Mouse (Mus musculus): ENCODE data around the gene Synj1. TPM values are rescaled to one million over a fixed set of nuclear protein-coding genes. Genes with fewer than 3 reads are reported as not detected.

The Synj1 gene
- polyA plus RNA-seq, 1 experiment from 2014 or later: 72.0 TPM

DNA sequence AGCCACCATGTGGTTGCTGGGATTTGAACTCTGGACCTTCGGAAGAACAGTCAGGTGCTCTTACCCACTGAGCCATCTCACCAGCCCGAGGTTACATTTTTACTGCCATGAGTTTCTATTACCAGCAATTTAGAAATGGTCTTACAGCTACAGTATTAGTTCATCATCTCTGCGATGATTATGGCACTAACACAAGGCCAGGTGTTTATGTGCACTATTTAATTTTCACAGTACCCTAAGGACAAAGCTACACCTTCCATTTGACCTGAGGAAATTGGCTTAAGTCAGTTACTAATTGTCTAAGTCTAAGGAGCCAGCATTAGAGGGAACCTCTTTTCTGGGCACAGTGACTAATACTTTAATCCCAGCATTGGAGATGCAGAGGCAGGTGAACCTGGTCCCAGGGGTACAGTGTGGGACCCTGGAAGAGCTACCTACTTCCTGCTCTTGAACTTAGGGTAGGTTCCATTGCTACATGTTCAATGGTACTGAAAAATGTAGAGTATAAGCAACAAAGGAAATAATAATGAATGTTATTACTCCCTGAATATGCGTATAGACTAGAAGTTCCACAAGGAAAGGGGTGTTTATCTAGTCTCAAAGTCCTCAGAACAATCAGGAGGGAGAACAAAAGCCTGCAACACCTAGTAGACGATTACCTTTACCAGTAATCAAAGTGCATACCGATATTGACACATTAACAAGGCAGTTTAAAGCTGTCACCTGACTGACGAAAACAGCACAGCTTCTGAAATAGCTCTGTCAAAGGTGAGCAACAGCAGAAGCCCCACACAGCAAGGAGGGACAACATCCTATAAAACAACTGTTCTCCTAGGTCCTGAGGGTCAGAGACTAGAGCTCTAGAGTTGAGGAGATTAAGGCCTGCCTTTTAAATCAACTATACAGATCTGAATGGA lies 14.5 kb downstream of the Synj1 start:
- WGBS: 87% methylated on average over 7 of the region's 7 CpGs
- Histone ChIP-seq H3K4me1 (ENCODE audit: control insufficient read depth, insufficient read depth, low read length) (no peaks in the 10 kb centered on the region), H3K9ac (replicated peaks; ENCODE audit: low read depth, low read length) (no peak overlapping the region), H3K4me2 (ENCODE audit: low read depth, low read length) (no peak overlapping the region), H3K27ac (ENCODE audit: low read depth, low read length) (no peak overlapping the region), H3K27me3 (ENCODE audit: control insufficient read depth, insufficient read depth, low read length) (no peaks in the 10 kb centered on the region), H3K36me3 (ENCODE audit: control insufficient read depth, insufficient read depth, low read length) (no peaks in the 10 kb centered on the region), H3K9me3 (ENCODE audit: control insufficient read depth, low read length) (no peaks in the 10 kb centered on the region), H3K4me3 (ENCODE audit: low read depth, low read length) (no peak overlapping the region)
- no peak for ATAC-seq (ENCODE audit: low read depth)

DNA sequence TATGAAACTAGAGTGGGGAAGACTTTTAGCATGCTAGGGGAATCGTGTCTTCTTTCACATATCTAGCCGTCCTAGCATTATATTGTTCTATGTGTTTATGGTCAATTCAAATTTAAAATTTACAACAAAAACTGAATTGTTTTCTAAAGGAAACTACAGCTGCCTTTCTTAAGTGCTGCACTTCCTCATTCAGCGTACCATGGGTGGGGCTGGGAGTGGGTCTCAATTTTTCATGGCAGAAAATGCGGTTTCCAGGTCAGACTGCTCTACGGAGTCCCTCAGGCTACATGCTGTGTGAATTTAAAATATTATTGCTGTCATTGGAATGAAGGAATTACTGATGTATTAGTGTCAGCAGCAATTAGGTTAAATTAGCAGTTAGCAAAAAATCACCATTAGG lies 15.6 kb downstream of the Synj1 start:
- 0 out of 2 replicates have a peak, but pooled peaks cover 10% of the 10 kb centered on the region for H3K36me3 ChIP-seq (ENCODE audit: control insufficient read depth, insufficient read depth, low read length)
- H3K9me3 ChIP-seq (ENCODE audit: control insufficient read depth, low read length): no peaks in the 10 kb centered on the region
- H3K4me1 ChIP-seq (ENCODE audit: control insufficient read depth, insufficient read depth, low read length): no peaks in the 10 kb centered on the region
- H3K4me3 ChIP-seq (ENCODE audit: low read depth, low read length): no peak overlapping the region
- no peak overlapping the region for H3K9ac ChIP-seq (replicated peaks; ENCODE audit: low read depth, low read length)
- no peak for ATAC-seq (ENCODE audit: low read depth)
- H3K27me3 ChIP-seq (ENCODE audit: control insufficient read depth, insufficient read depth, low read length): no peaks in the 10 kb centered on the region
- H3K4me2 ChIP-seq (ENCODE audit: low read depth, low read length): no peak overlapping the region
- 76% methylated on average over 5 of the region's 5 CpGs for WGBS
- H3K27ac ChIP-seq (ENCODE audit: low read depth, low read length): no peak overlapping the region

DNA sequence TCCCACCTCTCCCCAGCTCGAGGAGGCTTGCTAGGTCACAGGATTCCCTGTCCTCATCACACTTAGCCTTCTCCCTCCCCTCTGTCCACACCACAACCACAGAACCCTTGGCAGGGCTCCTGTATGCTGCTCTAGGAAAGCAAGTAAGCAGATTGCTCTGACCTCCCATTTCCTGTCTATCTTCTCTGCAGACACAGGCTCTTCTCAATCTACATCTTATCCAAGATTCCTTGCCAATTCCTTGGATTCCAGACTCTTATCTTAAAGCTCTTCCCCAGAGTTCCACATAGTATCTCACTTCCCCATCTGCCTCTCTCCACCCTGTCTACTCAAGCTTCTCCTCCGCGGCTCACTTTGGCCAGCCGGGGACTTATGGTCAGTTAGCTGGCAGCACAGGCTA lies 16.1 kb downstream of the Synj1 start:
- 82% methylated on average over 4 of the region's 4 CpGs for WGBS
- Histone ChIP-seq H3K4me3 (ENCODE audit: low read depth, low read length) (no peak overlapping the region), H3K9me3 (ENCODE audit: control insufficient read depth, low read length) (no peaks in the 10 kb centered on the region), H3K27ac (ENCODE audit: low read depth, low read length) (no peak overlapping the region), H3K4me1 (ENCODE audit: control insufficient read depth, insufficient read depth, low read length) (no peaks in the 10 kb centered on the region), H3K9ac (replicated peaks; ENCODE audit: low read depth, low read length) (no peak overlapping the region), H3K4me2 (ENCODE audit: low read depth, low read length) (no peak overlapping the region), H3K36me3 (ENCODE audit: control insufficient read depth, insufficient read depth, low read length) (peaks cover 14% of the 10 kb centered on the region; the same call in 1 of the 2 replicates), H3K27me3 (ENCODE audit: control insufficient read depth, insufficient read depth, low read length) (no peaks in the 10 kb centered on the region)
- no peak for ATAC-seq (ENCODE audit: low read depth)

DNA sequence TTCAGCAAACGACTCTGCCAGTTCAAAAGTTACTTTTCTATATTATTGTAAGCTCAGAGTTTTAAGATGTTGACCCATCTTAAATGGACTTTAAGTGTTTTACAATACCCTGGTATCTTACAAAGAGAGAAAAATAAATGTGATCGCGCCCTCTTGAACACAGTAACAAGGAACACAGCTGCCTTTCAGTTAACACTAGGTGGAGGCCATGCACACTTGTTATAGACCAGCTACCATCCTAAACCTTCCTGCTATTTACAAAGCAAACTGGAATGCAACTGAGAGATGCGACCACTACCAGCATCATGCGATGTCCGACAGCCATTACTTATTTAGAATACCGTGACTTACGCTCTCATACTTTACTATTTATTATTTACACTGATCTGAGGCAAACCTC lies 21.9 kb downstream of the Synj1 start:
- Histone ChIP-seq H3K36me3 (ENCODE audit: control insufficient read depth, insufficient read depth, low read length) (peaks cover 22% of the 10 kb centered on the region), H3K27me3 (ENCODE audit: control insufficient read depth, insufficient read depth, low read length) (no peaks in the 10 kb centered on the region), H3K9me3 (ENCODE audit: control insufficient read depth, low read length) (no peaks in the 10 kb centered on the region), H3K27ac (ENCODE audit: low read depth, low read length) (no peak overlapping the region), H3K4me3 (ENCODE audit: low read depth, low read length) (no peak overlapping the region), H3K9ac (replicated peaks; ENCODE audit: low read depth, low read length) (no peak overlapping the region), H3K4me2 (ENCODE audit: low read depth, low read length) (no peak overlapping the region), H3K4me1 (ENCODE audit: control insufficient read depth, insufficient read depth, low read length) (no peaks in the 10 kb centered on the region)
- ATAC-seq (ENCODE audit: low read depth): no peak
- WGBS: 95% methylated on average over 8 of the region's 8 CpGs

DNA sequence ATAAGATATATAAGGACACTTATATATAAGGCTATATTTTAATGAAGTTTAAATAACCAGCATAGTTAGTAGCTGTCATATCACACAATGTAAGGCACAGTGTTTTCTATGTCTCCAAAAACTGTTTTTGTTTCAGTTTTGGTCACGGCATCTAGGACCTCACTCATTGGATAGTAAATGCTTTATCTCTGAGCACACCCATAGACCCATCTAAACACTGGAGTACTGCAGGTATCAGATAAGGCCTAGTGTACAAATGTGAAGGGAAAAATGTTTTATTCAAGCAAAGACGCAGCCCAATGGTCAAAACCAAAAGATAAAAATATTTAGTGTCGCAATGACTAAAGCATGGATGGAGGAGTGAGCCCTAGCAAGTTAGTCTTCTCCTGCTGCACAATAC lies 22.4 kb downstream of the Synj1 start:
- Histone ChIP-seq H3K36me3 (ENCODE audit: control insufficient read depth, insufficient read depth, low read length) (peaks cover 22% of the 10 kb centered on the region), H3K4me1 (ENCODE audit: control insufficient read depth, insufficient read depth, low read length) (no peaks in the 10 kb centered on the region), H3K9ac (replicated peaks; ENCODE audit: low read depth, low read length) (no peak overlapping the region), H3K4me3 (ENCODE audit: low read depth, low read length) (no peak overlapping the region), H3K27ac (ENCODE audit: low read depth, low read length) (no peak overlapping the region), H3K4me2 (ENCODE audit: low read depth, low read length) (no peak overlapping the region), H3K27me3 (ENCODE audit: control insufficient read depth, insufficient read depth, low read length) (no peaks in the 10 kb centered on the region), H3K9me3 (ENCODE audit: control insufficient read depth, low read length) (no peaks in the 10 kb centered on the region)
- 94% methylated on average over 3 of the region's 3 CpGs for WGBS
- no peak for ATAC-seq (ENCODE audit: low read depth)

DNA sequence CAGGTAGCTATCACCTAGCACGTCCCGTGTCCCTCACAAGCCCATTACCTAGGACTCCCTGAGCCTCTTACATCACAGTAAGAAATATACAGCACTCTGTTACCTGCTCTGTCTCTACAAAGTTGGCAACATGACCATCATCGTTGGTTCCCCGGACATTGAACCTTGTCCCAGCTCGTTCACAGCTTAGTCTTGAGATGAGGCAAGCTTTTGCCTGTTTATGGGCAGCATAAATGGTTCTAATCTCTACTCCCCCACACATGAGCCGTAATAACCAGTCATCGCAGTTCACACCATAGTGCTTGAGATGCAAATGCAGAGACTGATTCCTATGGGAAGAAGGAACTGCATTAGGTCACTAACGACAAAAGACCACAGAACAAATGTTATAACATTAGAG lies 23.1 kb downstream of the Synj1 start:
- Histone ChIP-seq H3K36me3 (ENCODE audit: control insufficient read depth, insufficient read depth, low read length) (peaks cover 22% of the 10 kb centered on the region), H3K4me2 (ENCODE audit: low read depth, low read length) (no peak overlapping the region), H3K9me3 (ENCODE audit: control insufficient read depth, low read length) (no peaks in the 10 kb centered on the region), H3K27ac (ENCODE audit: low read depth, low read length) (no peak overlapping the region), H3K4me1 (ENCODE audit: control insufficient read depth, insufficient read depth, low read length) (no peaks in the 10 kb centered on the region), H3K27me3 (ENCODE audit: control insufficient read depth, insufficient read depth, low read length) (no peaks in the 10 kb centered on the region), H3K4me3 (ENCODE audit: low read depth, low read length) (no peak overlapping the region), H3K9ac (replicated peaks; ENCODE audit: low read depth, low read length) (no peak overlapping the region)
- ATAC-seq (ENCODE audit: low read depth): no peak
- 92% methylated on average over 8 of the region's 8 CpGs for WGBS

DNA sequence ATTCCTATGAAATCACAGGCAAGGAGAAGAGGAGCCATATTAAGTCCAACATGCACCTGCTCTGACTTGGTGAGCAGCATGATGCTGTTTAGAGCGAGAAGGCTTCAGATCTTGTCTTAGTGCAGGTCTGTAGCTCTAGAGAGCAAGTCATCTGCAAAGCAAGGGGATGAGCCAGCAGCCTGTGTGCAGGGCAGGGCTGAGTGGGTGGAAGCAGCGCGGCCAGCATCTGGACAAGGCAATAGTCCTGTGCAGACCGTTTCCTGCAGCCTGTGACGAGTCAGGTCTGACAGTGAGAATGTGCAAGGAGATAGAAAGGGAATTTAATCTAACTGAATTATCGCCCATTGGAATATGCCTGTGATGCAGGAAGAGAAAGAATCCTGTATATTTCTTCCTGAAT lies 40.1 kb downstream of the Synj1 start:
- no peak overlapping the region for H3K4me2 ChIP-seq (ENCODE audit: low read depth, low read length)
- H3K9ac ChIP-seq (replicated peaks; ENCODE audit: low read depth, low read length): no peak overlapping the region
- H3K36me3 ChIP-seq (ENCODE audit: control insufficient read depth, insufficient read depth, low read length): peaks cover 33% of the 10 kb centered on the region
- no peaks in the 10 kb centered on the region for H3K4me1 ChIP-seq (ENCODE audit: control insufficient read depth, insufficient read depth, low read length)
- H3K9me3 ChIP-seq (ENCODE audit: control insufficient read depth, low read length): no peaks in the 10 kb centered on the region
- no peak overlapping the region for H3K4me3 ChIP-seq (ENCODE audit: low read depth, low read length)
- WGBS: 93% methylated on average over 6 of the region's 6 CpGs
- no peak overlapping the region for H3K27ac ChIP-seq (ENCODE audit: low read depth, low read length)
- no peaks in the 10 kb centered on the region for H3K27me3 ChIP-seq (ENCODE audit: control insufficient read depth, insufficient read depth, low read length)
- no peak for ATAC-seq (ENCODE audit: low read depth)

DNA sequence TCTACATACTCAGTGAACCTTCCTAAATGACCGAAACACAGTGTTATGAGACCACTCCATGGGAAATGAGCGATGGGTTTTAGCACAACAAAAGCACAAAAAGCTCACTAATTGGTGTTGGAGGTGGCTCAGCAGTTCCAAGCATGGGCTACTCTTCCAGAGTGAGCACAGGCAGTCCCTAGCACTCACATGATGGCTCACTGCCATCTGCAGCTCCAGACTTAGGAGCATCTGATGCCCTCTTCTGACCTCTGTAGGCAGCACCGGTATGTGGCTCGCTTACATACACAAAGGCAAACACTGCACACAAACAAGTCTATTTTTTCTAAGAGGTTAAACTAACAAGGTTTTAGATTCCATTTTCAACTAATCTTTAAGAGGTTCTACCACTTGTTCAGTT lies 44.9 kb downstream of the Synj1 start:
- H3K27me3 ChIP-seq (ENCODE audit: control insufficient read depth, insufficient read depth, low read length): no peaks in the 10 kb centered on the region
- H3K36me3 ChIP-seq (ENCODE audit: control insufficient read depth, insufficient read depth, low read length): peaks cover 47% of the 10 kb centered on the region
- ATAC-seq (ENCODE audit: low read depth): no peak
- H3K9ac ChIP-seq (replicated peaks; ENCODE audit: low read depth, low read length): no peak overlapping the region
- H3K9me3 ChIP-seq (ENCODE audit: control insufficient read depth, low read length): no peaks in the 10 kb centered on the region
- no peak overlapping the region for H3K27ac ChIP-seq (ENCODE audit: low read depth, low read length)
- 88% methylated on average over 4 of the region's 4 CpGs for WGBS
- H3K4me3 ChIP-seq (ENCODE audit: low read depth, low read length): no peak overlapping the region
- H3K4me2 ChIP-seq (ENCODE audit: low read depth, low read length): no peak overlapping the region
- H3K4me1 ChIP-seq (ENCODE audit: control insufficient read depth, insufficient read depth, low read length): no peaks in the 10 kb centered on the region

DNA sequence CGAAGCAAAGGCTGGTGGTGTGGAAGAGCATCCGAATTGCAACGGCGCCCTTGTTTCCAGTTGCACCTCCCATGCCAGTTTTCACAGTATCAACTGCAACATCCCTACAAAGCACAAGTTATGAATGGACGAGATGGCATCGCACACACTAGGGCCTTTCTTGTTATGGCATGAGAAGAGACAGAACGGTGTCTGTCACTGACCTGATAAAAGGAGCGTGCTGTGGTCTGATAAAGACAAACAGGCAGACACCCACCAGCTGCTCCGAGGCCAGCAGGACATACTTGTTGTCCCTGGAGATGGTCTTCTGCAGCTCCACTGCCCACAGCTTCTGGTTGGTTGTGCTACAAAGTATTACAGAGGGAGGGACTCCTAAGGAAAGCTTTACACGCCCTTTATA lies 46.8 kb downstream of the Synj1 start:
- Histone ChIP-seq H3K27me3 (ENCODE audit: control insufficient read depth, insufficient read depth, low read length) (no peaks in the 10 kb centered on the region), H3K4me3 (ENCODE audit: low read depth, low read length) (no peak overlapping the region), H3K4me2 (ENCODE audit: low read depth, low read length) (no peak overlapping the region), H3K9me3 (ENCODE audit: control insufficient read depth, low read length) (no peaks in the 10 kb centered on the region), H3K9ac (replicated peaks; ENCODE audit: low read depth, low read length) (no peak overlapping the region), H3K27ac (ENCODE audit: low read depth, low read length) (no peak overlapping the region), H3K36me3 (ENCODE audit: control insufficient read depth, insufficient read depth, low read length) (peaks cover 45% of the 10 kb centered on the region), H3K4me1 (ENCODE audit: control insufficient read depth, insufficient read depth, low read length) (no peaks in the 10 kb centered on the region)
- ATAC-seq (ENCODE audit: low read depth): no peak
- WGBS: 94% methylated on average over 10 of the region's 10 CpGs
